Mouse (Mus musculus): ENCODE results near the gene Plin2.

DNA sequence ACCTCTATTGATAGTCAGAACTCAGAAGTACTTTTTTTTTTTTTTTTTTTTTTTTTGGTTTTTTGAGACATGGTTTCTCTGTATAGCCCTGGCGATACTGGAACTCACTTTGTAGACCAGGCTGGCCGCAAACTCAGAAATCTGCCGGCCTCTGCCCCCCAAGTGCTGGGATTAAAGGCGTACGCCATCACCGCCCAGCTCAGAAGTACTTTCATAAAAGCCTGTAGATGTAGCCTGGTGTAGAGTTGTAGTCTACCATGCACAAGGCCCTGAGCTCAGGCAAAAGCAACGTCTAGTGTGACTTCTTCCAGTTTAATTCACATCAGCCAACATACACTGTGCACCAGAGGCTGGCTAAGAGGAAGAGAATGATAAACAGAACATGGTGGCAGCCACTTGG is 23.1 kb upstream of the Plin2 start:
- TF ChIP-seq POLR2A (IDR thresholded peaks at IDR 0.05; ENCODE audit: control insufficient read depth, low read depth, low read length) (no peak), CTCF (IDR thresholded peaks at IDR 0.05; ENCODE audit: control insufficient read depth, insufficient read depth, insufficient replicate concordance, low read depth, low read length) (no peak)
